Mouse (Mus musculus) neural tube, embryonic 15.5 days (tissue): ENCODE results near the gene Tomm40l. TPM values are rescaled to one million over a fixed set of nuclear protein-coding genes. Genes with fewer than 3 reads are reported as not detected.
A peak's percentile ranks its signal among the peaks of the same experiment; 100 is the strongest.
"Not testable (repeated sequence)": the region's sequence is repeated elsewhere in the genome, so short reads cannot be mapped to it uniquely, and the experiment has no call there.

Experiments used
- ATAC-seq: fragments of 200-750 bp; cut with Nextera tagmentation; 2 replicates; pipeline ENCODE4 v1.8.0; 2017; ENCODE audit warnings: mild to moderate bottlenecking, moderate TSS enrichment, moderate library complexity; ENCODE audit not compliant: low FRiP score
- H3K27ac ChIP-seq: fragments of 300-500 bp; sonication (generic); replicated peaks from 2 replicates; pipeline ENCODE4 v1.5.1; 2015; ENCODE audit warnings: mild to moderate bottlenecking, inconsistent platforms
- H3K27me3 ChIP-seq: fragments of 300-500 bp; sonication (generic); replicated peaks from 2 replicates; pipeline ENCODE4 v1.6.1; 2015; ENCODE audit warnings: inconsistent platforms
- H3K36me3 ChIP-seq: fragments of 300-500 bp; sonication (generic); 2 replicates; pipeline ENCODE4 v1.6.1; 2015; ENCODE audit warnings: inconsistent platforms
- H3K4me1 ChIP-seq: fragments of 300-500 bp; sonication (generic); 2 replicates; pipeline ENCODE4 v1.6.1; 2015; ENCODE audit warnings: inconsistent platforms
- H3K4me2 ChIP-seq: fragments of 300-500 bp; sonication (generic); 2 replicates; pipeline ENCODE4 v1.6.1; 2015; ENCODE audit warnings: inconsistent platforms, mild to moderate bottlenecking, moderate library complexity
- H3K4me3 ChIP-seq: fragments of 300-500 bp; sonication (generic); replicated peaks from 2 replicates; pipeline ENCODE4 v1.5.1; 2015; ENCODE audit warnings: mild to moderate bottlenecking, inconsistent platforms
- H3K9ac ChIP-seq: fragments of 300-500 bp; sonication (generic); replicated peaks from 2 replicates; pipeline ENCODE4 v1.6.1; 2015; ENCODE audit warnings: mild to moderate bottlenecking, inconsistent platforms
- H3K9me3 ChIP-seq: fragments of 300-500 bp; sonication (generic); replicated peaks from 2 replicates; pipeline ENCODE4 v1.6.1; 2016; ENCODE audit warnings: inconsistent platforms
- WGBS: fragments of 180-500 bp; shearing (Covaris S2); methylation state at CpG from one replicate; pipeline ENCODE4 v1.1.7; 2015; ENCODE audit warnings: mixed read lengths; 5-methylcytosine and 5-hydroxymethylcytosine counted together
- polyA plus RNA-seq: library from polyadenylated mRNA; unstranded; fragments of >200 nt; fragmentation: Nextera tagmentation; extraction: Ambion mirVana; gene quantifications from 2 replicates; pipeline ENCODE4 v1.2.1, GENCODE M21; 2015

Gene Tomm40l
- polyA plus RNA-seq, 1 experiment from 2014 or later, result 60.0 TPM

DNA sequence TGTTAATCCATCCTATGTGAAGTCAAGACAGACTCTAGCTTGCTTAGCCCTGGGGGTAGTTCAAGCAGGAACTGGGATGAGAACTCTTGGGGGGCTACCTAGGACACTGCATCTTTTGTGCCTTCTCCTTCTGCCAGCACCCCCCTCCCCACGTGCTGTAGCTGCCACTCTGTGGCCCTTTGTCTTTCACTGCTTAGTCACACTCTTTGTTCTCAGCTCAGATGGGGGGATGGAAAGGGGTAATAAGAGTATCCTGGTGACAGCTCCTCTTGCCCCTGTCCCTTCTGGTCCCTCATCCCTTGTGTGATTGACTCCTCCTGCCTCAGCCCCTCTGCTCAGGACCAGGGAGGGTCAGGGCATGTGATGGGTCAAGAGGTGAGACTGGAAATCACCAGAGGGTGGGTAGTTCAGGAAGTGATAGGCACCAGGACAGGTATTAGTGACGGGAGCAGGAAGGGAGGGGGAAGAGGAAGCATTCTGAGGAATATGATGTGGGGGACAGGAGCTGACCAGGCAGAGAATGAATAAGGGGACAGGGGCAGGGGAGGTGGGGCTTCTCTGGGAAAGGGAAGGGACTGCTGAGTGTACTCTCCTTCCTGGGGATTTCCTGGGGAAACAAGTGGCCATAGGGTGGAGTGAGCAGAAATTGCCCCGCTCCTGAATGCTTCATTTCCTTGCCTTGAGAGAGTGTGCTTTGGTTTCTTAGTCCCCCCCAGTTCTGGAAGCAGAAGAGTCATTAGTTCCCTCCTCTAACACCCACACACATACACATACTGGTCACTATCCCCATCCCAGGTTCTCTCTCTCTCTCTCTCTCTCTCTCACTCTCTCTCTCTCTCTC, 26.3 kb upstream of the Tomm40l start:
- H3K27me3 ChIP-seq, result no peaks in the 10 kb centered on the region
- peak overlapping the region; percentile 78; the same call in 1 of the 2 replicates for H3K4me2 ChIP-seq
- H3K36me3 ChIP-seq, result peaks cover 5% of the 10 kb centered on the region; the same call in 1 of the 2 replicates
- 54% methylated on average over 3 of the region's 3 CpGs for WGBS
- no peak overlapping the region for H3K9ac ChIP-seq
- H3K27ac ChIP-seq, result no peak overlapping the region
- H3K9me3 ChIP-seq, result no peaks in the 10 kb centered on the region
- ATAC-seq, result no peak
- H3K4me1 ChIP-seq, result peaks cover 60% of the 10 kb centered on the region
- no peak overlapping the region for H3K4me3 ChIP-seq

GRCm38 (mm10) chr1:171247916-171248315, 25.6 kb upstream of the Tomm40l start:
- no peaks in the 10 kb centered on the region for H3K27me3 ChIP-seq
- peaks cover 60% of the 10 kb centered on the region for H3K4me1 ChIP-seq
- WGBS, result 28% methylated on average over 4 of the region's 4 CpGs
- peak overlapping the region; percentile 78 for H3K4me2 ChIP-seq
- peaks cover 12% of the 10 kb centered on the region for H3K36me3 ChIP-seq
- peak overlapping the region; percentile 77; the same call in 1 of the 2 replicates for H3K4me3 ChIP-seq
- H3K9me3 ChIP-seq, result no peaks in the 10 kb centered on the region
- peak overlapping the region; percentile 45; the same call in 1 of the 2 replicates for H3K9ac ChIP-seq
- ATAC-seq, result no peak
- peak overlapping the region; percentile 84; the same call in 1 of the 2 replicates for H3K27ac ChIP-seq

DNA sequence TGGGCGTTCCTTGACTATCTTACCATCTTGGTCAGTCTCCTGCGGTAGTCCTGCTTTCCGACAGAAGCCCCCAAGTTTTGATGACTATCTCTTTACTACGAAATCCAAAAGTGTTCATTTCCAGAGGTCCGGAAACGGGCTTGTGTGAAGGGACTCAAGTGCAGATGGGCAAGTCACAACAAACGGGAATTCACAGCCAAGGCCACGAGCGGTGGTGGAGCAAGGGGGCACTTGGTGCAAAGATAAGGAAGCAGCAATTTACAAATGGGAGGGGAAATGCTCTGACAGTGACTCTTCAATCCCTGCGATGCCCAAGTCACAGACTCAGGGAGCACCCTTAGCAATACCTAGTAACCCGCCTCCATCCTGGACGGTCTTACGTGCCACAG, 25.1 kb upstream of the Tomm40l start:
- Histone ChIP-seq H3K27ac (peak overlapping the region; percentile 84), H3K4me3 (peak overlapping the region; percentile 77), H3K4me2 (peak overlapping the region; percentile 78), H3K36me3 (peaks cover 16% of the 10 kb centered on the region), H3K9ac (peak overlapping the region; percentile 45), H3K27me3 (no peaks in the 10 kb centered on the region), H3K4me1 (peaks cover 56% of the 10 kb centered on the region), H3K9me3 (no peaks in the 10 kb centered on the region)
- WGBS, result 11% methylated on average over 13 of the region's 13 CpGs
- peak; percentile 11 for ATAC-seq

DNA sequence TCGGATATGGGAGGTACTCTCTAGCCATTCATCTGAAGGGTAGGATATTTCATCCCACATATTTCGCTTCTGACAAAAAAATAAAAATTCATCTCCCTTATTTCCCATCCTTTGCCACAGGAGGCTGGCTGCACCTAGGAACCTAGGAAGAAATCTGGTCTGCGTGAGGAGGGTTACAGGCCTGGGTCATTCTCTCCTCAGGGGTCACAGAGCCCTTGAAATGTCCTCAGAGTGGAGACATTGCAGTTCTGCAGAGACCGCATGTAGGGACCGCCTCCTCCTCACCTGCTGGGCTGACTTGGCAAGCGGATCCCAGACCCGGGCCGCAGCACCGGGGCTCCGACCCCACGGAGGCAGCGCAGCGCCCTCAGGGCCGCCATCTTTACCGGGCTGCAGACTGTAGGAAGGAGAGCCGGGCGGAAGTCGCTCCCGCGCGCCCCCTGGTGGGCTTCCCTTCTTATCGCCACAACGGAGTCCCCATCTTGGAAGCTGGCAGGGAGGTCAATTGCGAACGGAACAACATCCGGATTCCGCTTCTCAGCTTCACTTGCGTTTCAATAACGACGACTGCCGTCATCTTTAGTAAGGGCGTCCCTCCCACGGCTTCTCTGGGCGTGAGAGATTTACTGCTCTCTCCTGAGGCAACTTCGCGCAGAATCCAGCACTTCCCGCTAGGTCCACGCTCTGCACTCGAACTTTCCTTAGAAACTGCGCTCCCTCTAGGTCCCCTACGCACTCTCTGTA, 24.6 kb upstream of the Tomm40l start:
- peaks cover 22% of the 10 kb centered on the region for H3K36me3 ChIP-seq
- H3K4me3 ChIP-seq, result peak overlapping the region; percentile 77
- H3K27ac ChIP-seq, result peak overlapping the region; percentile 84
- under 1% methylated on average over 41 of the region's 41 CpGs for WGBS
- ATAC-seq, result peak; percentile 95
- peaks cover 50% of the 10 kb centered on the region for H3K4me1 ChIP-seq
- H3K9me3 ChIP-seq, result no peaks in the 10 kb centered on the region
- peak overlapping the region; percentile 88 for H3K9ac ChIP-seq
- H3K27me3 ChIP-seq, result no peaks in the 10 kb centered on the region
- peak overlapping the region; percentile 78 for H3K4me2 ChIP-seq

- 95% methylated on average over 8 of the region's 8 CpGs for WGBS
- Histone ChIP-seq H3K27ac (no peak overlapping the region), H3K9me3 (no peaks in the 10 kb centered on the region), H3K36me3 (peaks cover 35% of the 10 kb centered on the region), H3K4me2 (peak overlapping the region; percentile 78), H3K9ac (no peak overlapping the region), H3K4me3 (no peak overlapping the region), H3K4me1 (peaks cover 35% of the 10 kb centered on the region), H3K27me3 (no peaks in the 10 kb centered on the region)
- no peak for ATAC-seq
These were observed 23.0 kb upstream of the Tomm40l start for GRCm38 (mm10) chr1:171245353-171245752.

DNA sequence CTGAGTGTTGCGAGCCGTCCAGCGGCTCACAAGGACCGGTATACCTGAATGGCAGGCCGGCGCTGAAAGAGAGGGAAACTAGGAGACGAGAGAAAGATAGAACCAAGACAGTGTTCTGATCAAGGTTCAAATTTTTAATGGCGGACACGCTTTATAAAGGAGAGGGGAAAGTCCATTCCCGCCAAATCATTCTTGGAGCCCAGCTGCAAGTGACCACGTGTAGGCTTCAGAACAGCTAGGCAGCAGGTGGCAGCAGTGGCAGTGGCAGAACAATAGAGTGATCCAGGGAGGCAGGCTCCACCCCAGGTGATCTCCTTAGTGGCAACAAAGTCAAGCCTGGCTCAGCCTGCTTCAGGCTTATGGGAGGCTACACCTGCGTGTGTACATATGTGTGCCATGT, 19.6 kb upstream of the Tomm40l start:
- WGBS, result 87% methylated on average over 12 of the region's 12 CpGs
- not testable (repeated sequence) for H3K9me3 ChIP-seq, H3K4me3 ChIP-seq, ATAC-seq, H3K27me3 ChIP-seq, H3K4me2 ChIP-seq, H3K27ac ChIP-seq, H3K9ac ChIP-seq
- Histone ChIP-seq H3K4me1 (peaks cover 20% of the 10 kb centered on the region), H3K36me3 (peaks cover 66% of the 10 kb centered on the region)

DNA sequence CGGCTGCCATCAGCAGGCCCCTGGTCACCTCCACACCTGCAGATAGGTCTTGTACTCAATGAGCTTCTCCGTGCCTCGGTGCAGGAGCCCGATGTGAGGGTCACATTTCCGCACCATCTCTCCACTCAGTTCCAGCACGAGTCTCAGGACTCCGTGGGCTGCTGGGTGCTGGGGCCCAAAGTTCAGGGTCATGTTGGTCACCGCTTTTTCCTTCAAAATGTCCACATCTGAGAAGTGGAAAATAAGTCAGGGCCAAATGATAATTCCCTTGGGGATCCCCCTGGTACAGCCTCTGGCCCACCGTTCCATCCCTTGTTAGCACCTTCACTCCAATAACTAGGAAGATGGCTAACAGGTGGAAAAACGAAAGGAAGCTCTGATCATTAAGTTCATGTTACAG, 18.6 kb upstream of the Tomm40l start:
- Histone ChIP-seq H3K36me3 (peaks cover 74% of the 10 kb centered on the region), H3K27ac (no peak overlapping the region), H3K4me1 (peaks cover 14% of the 10 kb centered on the region), H3K4me2 (no peak overlapping the region), H3K4me3 (no peak overlapping the region), H3K9ac (no peak overlapping the region), H3K9me3 (no peaks in the 10 kb centered on the region), H3K27me3 (no peaks in the 10 kb centered on the region)
- ATAC-seq, result no peak
- WGBS, result 95% methylated on average over 10 of the region's 10 CpGs

DNA sequence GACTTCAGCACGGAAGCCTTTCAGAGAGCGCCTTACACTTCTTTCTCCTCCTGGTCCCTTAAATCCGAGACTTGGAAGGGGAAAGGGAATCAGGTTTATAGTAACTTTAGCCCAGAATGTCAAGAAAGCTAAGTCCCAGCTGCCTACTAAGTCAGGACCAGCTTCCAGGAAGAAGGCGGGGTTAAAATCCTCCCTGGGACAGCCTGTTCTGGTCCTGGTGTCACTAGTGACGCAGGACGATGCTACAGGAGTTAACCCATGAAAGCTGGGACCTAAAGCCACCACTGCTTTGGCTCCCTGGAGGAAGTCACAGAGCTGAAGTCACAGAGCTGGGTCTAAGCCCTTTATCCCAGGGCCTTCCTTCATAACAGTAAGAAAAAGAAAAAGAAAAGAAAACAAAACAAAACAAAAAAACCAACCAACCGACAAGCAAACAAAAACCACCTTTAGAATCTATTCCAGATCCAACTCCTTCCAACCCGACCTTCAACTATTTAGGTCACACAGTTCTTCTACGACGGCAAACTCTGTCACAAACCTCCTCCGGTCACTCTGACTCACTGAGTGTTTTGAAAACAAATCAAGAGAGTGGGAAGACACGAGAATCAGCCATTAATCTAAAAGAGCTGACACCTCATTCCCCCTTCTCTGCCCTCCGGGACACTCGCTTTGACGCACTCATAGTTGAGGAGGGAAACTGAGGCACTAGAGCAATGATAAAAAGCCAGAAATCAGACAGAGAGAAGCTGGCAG, 17.9 kb upstream of the Tomm40l start:
- H3K4me3 ChIP-seq, result no peak overlapping the region
- 86% methylated on average over 15 of the region's 15 CpGs for WGBS
- no peak overlapping the region for H3K27ac ChIP-seq
- ATAC-seq, result no peak
- no peak overlapping the region for H3K9ac ChIP-seq
- H3K9me3 ChIP-seq, result no peaks in the 10 kb centered on the region
- no peak overlapping the region for H3K4me2 ChIP-seq
- peaks cover 8% of the 10 kb centered on the region; the same call in 1 of the 2 replicates for H3K4me1 ChIP-seq
- no peaks in the 10 kb centered on the region for H3K27me3 ChIP-seq
- H3K36me3 ChIP-seq, result peaks cover 82% of the 10 kb centered on the region

DNA sequence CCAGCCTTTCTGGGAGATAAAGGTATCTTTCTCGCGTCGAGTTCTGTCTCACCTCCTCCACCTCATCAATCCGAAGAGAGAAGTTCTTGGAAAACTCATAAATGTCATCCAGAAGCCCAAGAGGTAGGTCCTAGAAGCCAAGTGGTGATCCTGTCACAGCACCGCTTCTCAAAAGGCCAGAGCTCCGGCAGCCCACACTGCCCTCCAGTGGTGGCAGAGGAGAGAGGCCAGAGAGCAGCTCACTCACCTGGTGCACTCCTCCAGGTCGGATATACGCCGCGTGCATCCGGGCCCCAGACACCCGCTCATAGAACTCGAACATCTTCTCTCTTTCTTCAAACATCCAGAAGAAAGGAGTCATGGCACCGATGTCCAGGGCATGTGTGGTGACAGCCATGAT, 16.1 kb upstream of the Tomm40l start:
- no peak overlapping the region for H3K27ac ChIP-seq
- no peaks in the 10 kb centered on the region for H3K9me3 ChIP-seq
- H3K4me3 ChIP-seq, result no peak overlapping the region
- H3K9ac ChIP-seq, result no peak overlapping the region
- 76% methylated on average over 14 of the region's 14 CpGs for WGBS
- no peak overlapping the region for H3K4me2 ChIP-seq
- no peak for ATAC-seq
- no peaks in the 10 kb centered on the region for H3K27me3 ChIP-seq
- peaks cover 2% of the 10 kb centered on the region; the same call in 1 of the 2 replicates for H3K4me1 ChIP-seq
- peaks cover 92% of the 10 kb centered on the region for H3K36me3 ChIP-seq

- Histone ChIP-seq H3K36me3 (peaks cover 83% of the 10 kb centered on the region), H3K4me1 (peaks cover 2% of the 10 kb centered on the region; the same call in 1 of the 2 replicates), H3K27ac (no peak overlapping the region), H3K9ac (no peak overlapping the region), H3K4me2 (no peak overlapping the region), H3K9me3 (no peaks in the 10 kb centered on the region), H3K27me3 (no peaks in the 10 kb centered on the region), H3K4me3 (no peak overlapping the region)
- no peak for ATAC-seq
- 93% methylated on average over 6 of the region's 6 CpGs for WGBS
These were observed 15.1 kb upstream of the Tomm40l start for GRCm38 (mm10) chr1:171237438-171237837.

GRCm38 (mm10) chr1:171235791-171236190, 13.5 kb upstream of the Tomm40l start:
- Histone ChIP-seq H3K4me2 (no peak overlapping the region), H3K36me3 (peaks cover 67% of the 10 kb centered on the region), H3K9ac (no peak overlapping the region), H3K4me1 (peaks cover 2% of the 10 kb centered on the region; the same call in 1 of the 2 replicates), H3K27me3 (no peaks in the 10 kb centered on the region), H3K27ac (no peak overlapping the region), H3K9me3 (no peaks in the 10 kb centered on the region), H3K4me3 (no peak overlapping the region)
- ATAC-seq, result no peak
- 94% methylated on average over 4 of the region's 4 CpGs for WGBS
